Mouse (Mus musculus) midbrain, postnatal 0 days (tissue): ENCODE measurements around the gene Klhl5. TPM values are rescaled to one million over a fixed set of nuclear protein-coding genes. Genes with fewer than 3 reads are reported as not detected.
A peak's percentile ranks its signal among the peaks of the same experiment; 100 is the strongest.
"Not testable (repeated sequence)": the region's sequence is repeated elsewhere in the genome, so short reads cannot be mapped to it uniquely, and the experiment has no call there.

Experiments used
- ATAC-seq: fragments of 200-750 bp; cut with Nextera tagmentation; 2 replicates; pipeline ENCODE4 v1.8.0; 2017; ENCODE audit warnings: moderate number of reproducible peaks, mild to moderate bottlenecking, moderate TSS enrichment, moderate library complexity; ENCODE audit not compliant: low FRiP score
- DNase-seq: peaks from one replicate; pipeline ENCODE4 v3.0.0-alpha.2; 2015; ENCODE audit warnings: low spot score
- H3K27ac ChIP-seq: fragments of 300-500 bp; sonication (generic); 2 replicates; pipeline ENCODE4 v1.5.1; 2014; ENCODE audit warnings: low read depth, mild to moderate bottlenecking, low read length, mixed read lengths
- H3K27me3 ChIP-seq: fragments of 300-500 bp; sonication (generic); 2 replicates; pipeline ENCODE4 v1.6.1; 2014; ENCODE audit warnings: low read length, control low read depth, mixed read lengths; ENCODE audit not compliant: insufficient read depth
- H3K36me3 ChIP-seq: fragments of 300-500 bp; sonication (generic); 2 replicates; pipeline ENCODE4 v1.6.1; 2014; ENCODE audit warnings: low read length, control low read depth, mixed read lengths; ENCODE audit not compliant: insufficient read depth
- H3K4me1 ChIP-seq: fragments of 300-500 bp; sonication (generic); 2 replicates; pipeline ENCODE4 v1.6.1; 2014; ENCODE audit warnings: mild to moderate bottlenecking, control low read depth, antibody characterized with exemption, low read length, mixed read lengths; ENCODE audit not compliant: insufficient read depth
- H3K4me2 ChIP-seq: fragments of 300-500 bp; sonication (generic); 2 replicates; pipeline ENCODE4 v1.6.1; 2014; ENCODE audit warnings: low read depth, mild to moderate bottlenecking, low read length, mixed read lengths; ENCODE audit not compliant: poor library complexity, severe bottlenecking
- H3K4me3 ChIP-seq: fragments of 300-500 bp; sonication (generic); 2 replicates; pipeline ENCODE4 v1.5.1; 2014; ENCODE audit warnings: low read depth, mild to moderate bottlenecking, low read length, moderate library complexity
- H3K9ac ChIP-seq: fragments of 300-500 bp; sonication (generic); replicated peaks from 2 replicates; pipeline ENCODE4 v1.6.1; 2014; ENCODE audit warnings: mild to moderate bottlenecking, low read length, moderate library complexity, mixed read lengths; ENCODE audit not compliant: poor library complexity, severe bottlenecking
- H3K9me3 ChIP-seq: fragments of 300-500 bp; sonication (generic); 2 replicates; pipeline ENCODE4 v1.6.1; 2016; ENCODE audit warnings: low read length, control low read depth
- CTCF ChIP-seq: IDR thresholded peaks from 2 replicates; pipeline ENCODE4 v1.5.1; 2016; ENCODE audit warnings: antibody characterized with exemption, mild to moderate bottlenecking
- WGBS: fragments of 180-500 bp; shearing (Covaris S2); extraction: QIAGEN DNeasy Blood & Tissue Kit; methylation state at CpG from one replicate; pipeline ENCODE4 v1.1.7; 2014; 5-methylcytosine and 5-hydroxymethylcytosine counted together
- polyA plus RNA-seq: library from polyadenylated mRNA; unstranded; fragments of >200 nt; fragmentation: Nextera tagmentation; extraction: Ambion mirVana; gene quantifications from 2 replicates; pipeline ENCODE4 v1.2.1, GENCODE M21; 2015
- total RNA-seq: library from RNA; depleted of rRNA; stranded (reverse); fragments of >200 nt; gene quantifications from 2 replicates; pipeline ENCODE4 v1.2.3, GENCODE M21; 2014

Gene Klhl5
- total and polyA plus RNA-seq, 2 experiments from 2014 or later = 56.6 to 64.4 TPM

GRCm38 (mm10) chr5:65101209-65101608 is 6.1 kb upstream of the Klhl5 start:
- Histone ChIP-seq H3K4me3 (no peak overlapping the region), H3K27ac (no peak overlapping the region), H3K4me2 (no peak overlapping the region), H3K4me1 (peaks cover 8% of the 10 kb centered on the region; the same call in 1 of the 2 replicates), H3K9me3 (no peaks in the 10 kb centered on the region), H3K9ac (no peak overlapping the region), H3K36me3 (no peaks in the 10 kb centered on the region), H3K27me3 (no peaks in the 10 kb centered on the region)
- 79% methylated on average over 5 of the region's 5 CpGs for WGBS
- no peak for TF ChIP-seq CTCF
- DNase-seq = no peak
- no peak for ATAC-seq

- no peak for TF ChIP-seq CTCF
- WGBS = 85% methylated on average over 6 of the region's 6 CpGs
These were observed 5.7 kb upstream of the Klhl5 start for GRCm38 (mm10) chr5:65101621-65102020.

GRCm38 (mm10) chr5:65102026-65102640 is 5.2 kb upstream of the Klhl5 start:
- Histone ChIP-seq H3K9me3 (no peaks in the 10 kb centered on the region), H3K27ac (0 out of 2 replicates have a peak overlapping the region, but pooled peaks have one; percentile 26), H3K27me3 (no peaks in the 10 kb centered on the region), H3K9ac (0 out of 2 replicates have a peak overlapping the region, but pooled peaks have one; percentile 19), H3K4me3 (no peak overlapping the region), H3K4me2 (no peak overlapping the region), H3K36me3 (no peaks in the 10 kb centered on the region), H3K4me1 (peaks cover 8% of the 10 kb centered on the region; the same call in 1 of the 2 replicates)
- no peak for TF ChIP-seq CTCF
- peak; percentile 17; the same call in 1 of the 2 replicates for ATAC-seq
- DNase-seq = no peak
- 52% methylated on average over 3 of the region's 3 CpGs for WGBS

More at GRCm38 (mm10) chr5:65101621-65102020, 5.7 kb upstream of the Klhl5 start:
- no peak for ATAC-seq
- no peak overlapping the region for H3K4me3 ChIP-seq
- no peaks in the 10 kb centered on the region for H3K36me3 ChIP-seq
- no peaks in the 10 kb centered on the region for H3K27me3 ChIP-seq
- H3K4me1 ChIP-seq = peaks cover 8% of the 10 kb centered on the region; the same call in 1 of the 2 replicates
- H3K27ac ChIP-seq = 0 out of 2 replicates have a peak overlapping the region, but pooled peaks have one; percentile 26
- H3K9me3 ChIP-seq = no peaks in the 10 kb centered on the region
- H3K4me2 ChIP-seq = no peak overlapping the region
- no peak overlapping the region for H3K9ac ChIP-seq
- no peak for DNase-seq

GRCm38 (mm10) chr5:65102641-65103042 is 4.7 kb upstream of the Klhl5 start:
- Histone ChIP-seq H3K4me1 (peaks cover 8% of the 10 kb centered on the region; the same call in 1 of the 2 replicates), H3K9ac (peak overlapping the region; percentile 19; the same call in 1 of the 2 replicates), H3K9me3 (no peaks in the 10 kb centered on the region), H3K4me2 (no peak overlapping the region), H3K4me3 (no peak overlapping the region), H3K27ac (0 out of 2 replicates have a peak overlapping the region, but pooled peaks have one; percentile 38), H3K36me3 (no peaks in the 10 kb centered on the region), H3K27me3 (no peaks in the 10 kb centered on the region)
- ATAC-seq (no peak), DNase-seq (no peak)
- TF ChIP-seq CTCF = no peak
- WGBS = 54% methylated on average over 10 of the region's 10 CpGs

GRCm38 (mm10) chr5:65107773-65108432 is 564 bp downstream of the Klhl5 start:
- H3K9me3 ChIP-seq = no peaks in the 10 kb centered on the region
- H3K27me3 ChIP-seq = no peaks in the 10 kb centered on the region
- DNase-seq (no peak), ATAC-seq (no peak)
- WGBS = 3% methylated on average over 23 of the region's 42 CpGs
- no peaks in the 10 kb centered on the region for H3K36me3 ChIP-seq
- H3K4me3 ChIP-seq = peak overlapping the region; percentile 84
- TF ChIP-seq CTCF = no peak
- H3K9ac ChIP-seq = peak overlapping the region; percentile 76
- peak overlapping the region; percentile 93 for H3K4me2 ChIP-seq
- H3K27ac ChIP-seq = peak overlapping the region; percentile 72
- H3K4me1 ChIP-seq = no peaks in the 10 kb centered on the region

- not testable (repeated sequence) for DNase-seq, H3K36me3 ChIP-seq, H3K4me3 ChIP-seq, H3K9me3 ChIP-seq, H3K4me1 ChIP-seq, H3K9ac ChIP-seq, H3K27me3 ChIP-seq, H3K4me2 ChIP-seq, H3K27ac ChIP-seq, ATAC-seq
- 81% methylated on average over 3 of the region's 3 CpGs for WGBS
These were observed 4.9 kb downstream of the Klhl5 start for GRCm38 (mm10) chr5:65112225-65112624.
